Mouse (Mus musculus) MEL (cell line): ENCODE data around the gene Zmynd10. TPM values are rescaled to one million over a fixed set of nuclear protein-coding genes. Genes with fewer than 3 reads are reported as not detected.

Experiments used
- DNase-seq: peaks from one replicate; pipeline ENCODE4 v3.0.0; 2011; ENCODE audit warnings: low read depth, low spot score
- H3K27ac ChIP-seq: 2 replicates; pipeline ENCODE4 v1.5.1; 2012; ENCODE audit warnings: low read depth, mild to moderate bottlenecking, control low read depth, low read length, moderate library complexity; ENCODE audit not compliant: control insufficient read depth
- H3K27me3 ChIP-seq, 2 experiments: fragments of 150-350 bp in 1 of 2; sonication (generic) in 1 of 2; 2 replicates each; pipeline ENCODE4 v1.6.1; 2012; ENCODE audit warnings: low read length in 2 of 2, mild to moderate bottlenecking in 2 of 2, improper control_type of control experiment in 1 of 2, moderate library complexity in 1 of 2; ENCODE audit not compliant: insufficient read depth in 2 of 2, control insufficient read depth in 1 of 2
- H3K36me3 ChIP-seq, 2 experiments: 2 replicates each; pipeline ENCODE4 v1.6.1; 2012 to 2014; ENCODE audit warnings: low read length in 2 of 2, improper control_type of control experiment in 1 of 2, inconsistent platforms in 1 of 2, mild to moderate bottlenecking in 1 of 2; ENCODE audit not compliant: insufficient read depth in 2 of 2, control insufficient read depth in 1 of 2
- H3K4me1 ChIP-seq, 2 experiments: fragments of 150-350 bp in 1 of 2; sonication (generic) in 1 of 2; 2 replicates each; pipeline ENCODE4 v1.6.1; 2012; ENCODE audit warnings: low read length in 2 of 2, improper control_type of control experiment in 1 of 2, mild to moderate bottlenecking in 1 of 2; ENCODE audit not compliant: insufficient read depth in 2 of 2, control insufficient read depth in 1 of 2
- H3K4me3 ChIP-seq, 2 experiments: fragments of 150-350 bp in 1 of 2; sonication (generic) in 1 of 2; 2 replicates each; pipeline ENCODE4 v1.5.1; 2012; ENCODE audit warnings: low read depth in 2 of 2, low read length in 2 of 2, mild to moderate bottlenecking in 2 of 2, moderate library complexity in 2 of 2, control low read depth in 1 of 2, improper control_type of control experiment in 1 of 2; ENCODE audit not compliant: control insufficient read depth in 1 of 2, insufficient read depth in 1 of 2
- H3K79me2 ChIP-seq: 2 replicates; pipeline ENCODE4 v1.6.1; 2012; ENCODE audit warnings: mild to moderate bottlenecking, low read length, moderate library complexity; ENCODE audit not compliant: control insufficient read depth, poor library complexity, insufficient read depth
- H3K9ac ChIP-seq: 2 replicates; pipeline ENCODE4 v1.6.1; 2012; ENCODE audit warnings: low read depth, mild to moderate bottlenecking, control low read depth, low read length, moderate library complexity; ENCODE audit not compliant: control insufficient read depth, poor library complexity, severe bottlenecking
- H3K9me3 ChIP-seq: fragments of 150-350 bp; sonication (generic); replicated peaks from 2 replicates; pipeline ENCODE4 v1.6.1; 2012; ENCODE audit warnings: mild to moderate bottlenecking, low read length, improper control_type of control experiment, moderate library complexity; ENCODE audit not compliant: insufficient read depth
- BHLHE40 ChIP-seq: IDR thresholded peaks from 2 replicates; pipeline ENCODE4 v1.6.1; 2012; ENCODE audit warnings: low read depth, mild to moderate bottlenecking, inconsistent platforms, low read length, improper control_type of control experiment, borderline replicate concordance
- CHD1 ChIP-seq: IDR thresholded peaks from 2 replicates; pipeline ENCODE4 v1.6.1; 2012; ENCODE audit warnings: low read depth, mild to moderate bottlenecking, inconsistent platforms, low read length, improper control_type of control experiment
- CHD2 ChIP-seq: IDR thresholded peaks from 2 replicates; pipeline ENCODE4 v1.6.1; 2011; ENCODE audit warnings: low read length, improper control_type of control experiment
- CTCF ChIP-seq, 3 experiments: IDR thresholded peaks in 2 of 3; conservative IDR thresholded peaks in 1 of 3; 2 replicates each; pipeline ENCODE4 v1.5.1; 2011 to 2012; ENCODE audit warnings: low read length in 3 of 3, low read depth in 2 of 3, mild to moderate bottlenecking in 2 of 3, improper control_type of control experiment in 1 of 3, inconsistent platforms in 1 of 3, mixed read lengths in 1 of 3, moderate library complexity in 1 of 3; ENCODE audit not compliant: control insufficient read depth in 1 of 3, insufficient read depth in 1 of 3, poor library complexity in 1 of 3, severe bottlenecking in 1 of 3
- E2F4 ChIP-seq: IDR thresholded peaks from 2 replicates; pipeline ENCODE4 v1.6.1; 2011; ENCODE audit warnings: low read depth, low read length, improper control_type of control experiment, borderline replicate concordance
- EP300 ChIP-seq, 2 experiments: IDR thresholded peaks; 2 replicates each; pipeline ENCODE4 v1.6.1; 2011; ENCODE audit warnings: improper control_type of control experiment in 2 of 2, low read length in 2 of 2, low read depth in 1 of 2, mild to moderate bottlenecking in 1 of 2
- ETS1 ChIP-seq: IDR thresholded peaks from 2 replicates; pipeline ENCODE4 v1.6.1; 2012; ENCODE audit warnings: low read depth, mild to moderate bottlenecking, inconsistent platforms, low read length, improper control_type of control experiment, moderate library complexity
- GABPA ChIP-seq: IDR thresholded peaks from 2 replicates; pipeline ENCODE4 v1.6.1; 2012; ENCODE audit warnings: low read depth, mild to moderate bottlenecking, inconsistent platforms, low read length, improper control_type of control experiment, moderate library complexity
- GATA1 ChIP-seq: IDR thresholded peaks from 2 replicates; pipeline ENCODE4 v1.6.1; 2011; ENCODE audit warnings: low read depth, low read length, improper control_type of control experiment
- HCFC1 ChIP-seq: IDR thresholded peaks from 2 replicates; pipeline ENCODE4 v1.6.1; 2012; ENCODE audit warnings: low read depth, mild to moderate bottlenecking, inconsistent platforms, low read length, improper control_type of control experiment, moderate library complexity
- JUND ChIP-seq: IDR thresholded peaks from 2 replicates; pipeline ENCODE4 v1.6.1; 2011; ENCODE audit warnings: low read depth, mild to moderate bottlenecking, improper control_type of control experiment, low read length
- KAT2A ChIP-seq: conservative IDR thresholded peaks from 2 replicates; pipeline ENCODE4 v1.6.1; 2012; ENCODE audit warnings: low read depth, low read length, improper control_type of control experiment, inconsistent platforms
- MAX ChIP-seq: IDR thresholded peaks from 2 replicates; pipeline ENCODE4 v1.6.1; 2011; ENCODE audit warnings: low read length, improper control_type of control experiment
- MEF2A ChIP-seq: IDR thresholded peaks from 2 replicates; pipeline ENCODE4 v1.6.1; 2014; ENCODE audit warnings: low read depth, mild to moderate bottlenecking, inconsistent platforms, low read length, improper control_type of control experiment; ENCODE audit not compliant: poor library complexity, insufficient replicate concordance, severe bottlenecking; ENCODE audit errors: extremely low read depth
- MXI1 ChIP-seq: IDR thresholded peaks from 2 replicates; pipeline ENCODE4 v1.6.1; 2011; ENCODE audit warnings: mild to moderate bottlenecking, low read depth, low read length, improper control_type of control experiment
- MYC ChIP-seq: IDR thresholded peaks from 2 replicates; pipeline ENCODE4 v1.6.1; 2011; ENCODE audit warnings: low read depth, mild to moderate bottlenecking, low read length, improper control_type of control experiment, moderate library complexity
- NELFE ChIP-seq: IDR thresholded peaks from 2 replicates; pipeline ENCODE4 v1.6.1; 2011; ENCODE audit warnings: low read depth, low read length, improper control_type of control experiment
- NRF1 ChIP-seq: IDR thresholded peaks from 2 replicates; pipeline ENCODE4 v1.6.1; 2014; ENCODE audit warnings: low read depth, mild to moderate bottlenecking, inconsistent platforms, low read length, improper control_type of control experiment, moderate library complexity; ENCODE audit not compliant: poor library complexity, insufficient read depth, severe bottlenecking
- POLR2A ChIP-seq, 2 experiments: IDR thresholded peaks; 2 replicates each; pipeline ENCODE4 v1.6.1; 2011 to 2012; ENCODE audit warnings: low read length in 2 of 2, mild to moderate bottlenecking in 2 of 2, control low read depth in 1 of 2, improper control_type of control experiment in 1 of 2, low read depth in 1 of 2, moderate library complexity in 1 of 2; ENCODE audit not compliant: control insufficient read depth in 1 of 2, insufficient read depth in 1 of 2, poor library complexity in 1 of 2
- POLR2AphosphoS2 ChIP-seq: IDR thresholded peaks from 2 replicates; pipeline ENCODE4 v1.6.1; 2011; ENCODE audit warnings: low read length, improper control_type of control experiment
- POLR2AphosphoS5 ChIP-seq: IDR thresholded peaks from 2 replicates; pipeline ENCODE4 v1.6.1; 2012; ENCODE audit warnings: low read depth, borderline replicate concordance, mild to moderate bottlenecking, inconsistent platforms, low read length, moderate library complexity, mixed read lengths
- RAD21 ChIP-seq: IDR thresholded peaks from 2 replicates; pipeline ENCODE4 v1.6.1; 2011; ENCODE audit warnings: mild to moderate bottlenecking, low read depth, low read length, improper control_type of control experiment
- SIN3A ChIP-seq: IDR thresholded peaks from 2 replicates; pipeline ENCODE4 v1.6.1; 2012; ENCODE audit warnings: low read length, improper control_type of control experiment, inconsistent platforms
- SMC3 ChIP-seq: IDR thresholded peaks from 2 replicates; pipeline ENCODE4 v1.6.1; 2011; ENCODE audit warnings: low read depth, low read length, improper control_type of control experiment
- TAL1 ChIP-seq: IDR thresholded peaks from 2 replicates; pipeline ENCODE4 v1.6.1; 2012; ENCODE audit warnings: mild to moderate bottlenecking, inconsistent platforms, low read length, moderate library complexity, mixed read lengths
- TBP ChIP-seq: IDR thresholded peaks from 2 replicates; pipeline ENCODE4 v1.8.0; 2011; ENCODE audit warnings: low read depth, low read length, improper control_type of control experiment
- TCF12 ChIP-seq: IDR thresholded peaks from 2 replicates; pipeline ENCODE4 v1.6.1; 2014; ENCODE audit warnings: low read depth, mild to moderate bottlenecking, inconsistent platforms, low read length, improper control_type of control experiment, moderate library complexity
- UBTF ChIP-seq: IDR thresholded peaks from 2 replicates; pipeline ENCODE4 v1.6.1; 2012; ENCODE audit warnings: low read depth, mild to moderate bottlenecking, inconsistent platforms, low read length, improper control_type of control experiment, moderate library complexity, borderline replicate concordance; ENCODE audit not compliant: insufficient read depth
- USF1 ChIP-seq: IDR thresholded peaks from 2 replicates; pipeline ENCODE4 v1.6.1; 2014; ENCODE audit warnings: low read depth, mild to moderate bottlenecking, inconsistent platforms, low read length, improper control_type of control experiment, moderate library complexity
- USF2 ChIP-seq, 2 experiments: IDR thresholded peaks; 2 replicates each; pipeline ENCODE4 v1.6.1; 2011 to 2012; ENCODE audit warnings: improper control_type of control experiment in 2 of 2, low read length in 2 of 2, borderline replicate concordance in 1 of 2, inconsistent platforms in 1 of 2, low read depth in 1 of 2, mild to moderate bottlenecking in 1 of 2; ENCODE audit not compliant: insufficient read depth in 1 of 2
- ZC3H11A ChIP-seq: IDR thresholded peaks from 2 replicates; pipeline ENCODE4 v1.6.1; 2012; ENCODE audit warnings: low read depth, mild to moderate bottlenecking, inconsistent platforms, low read length, improper control_type of control experiment
- ZKSCAN1 ChIP-seq: IDR thresholded peaks from 2 replicates; pipeline ENCODE4 v1.6.1; 2012; ENCODE audit warnings: low read depth, mild to moderate bottlenecking, inconsistent platforms, low read length, improper control_type of control experiment, moderate library complexity
- ZMIZ1 ChIP-seq: IDR thresholded peaks from 2 replicates; pipeline ENCODE4 v1.6.1; 2012; ENCODE audit warnings: low read depth, mild to moderate bottlenecking, inconsistent platforms, low read length, improper control_type of control experiment, moderate library complexity
- ZNF384 ChIP-seq: IDR thresholded peaks from 2 replicates; pipeline ENCODE4 v1.6.1; 2012; ENCODE audit warnings: low read depth, mild to moderate bottlenecking, inconsistent platforms, low read length, improper control_type of control experiment
- polyA plus RNA-seq, 2 experiments: library from polyadenylated mRNA; stranded (reverse) in 1 of 2; unstranded in 1 of 2; fragments of >175 nt in 1 of 2; fragments of >200 nt in 1 of 2; gene quantifications; 2 replicates each; pipeline versions ENCODE4 v1.2.1 to v1.2.4; 2012; ENCODE audit warnings: low replicate concordance in 2 of 2, low read depth in 1 of 2; ENCODE audit not compliant: insufficient read length in 2 of 2, insufficient read depth in 1 of 2, missing spikeins in 1 of 2
- total RNA-seq: library from RNA; depleted of rRNA; stranded (reverse); fragments of 300-350 nt; gene quantifications from 2 replicates; pipeline ENCODE4 v1.2.3, GENCODE M21; 2012

The Zmynd10 gene
- total and polyA plus RNA-seq, 3 experiments = 0.31 to 0.85 TPM; not detected in 1

DNA sequence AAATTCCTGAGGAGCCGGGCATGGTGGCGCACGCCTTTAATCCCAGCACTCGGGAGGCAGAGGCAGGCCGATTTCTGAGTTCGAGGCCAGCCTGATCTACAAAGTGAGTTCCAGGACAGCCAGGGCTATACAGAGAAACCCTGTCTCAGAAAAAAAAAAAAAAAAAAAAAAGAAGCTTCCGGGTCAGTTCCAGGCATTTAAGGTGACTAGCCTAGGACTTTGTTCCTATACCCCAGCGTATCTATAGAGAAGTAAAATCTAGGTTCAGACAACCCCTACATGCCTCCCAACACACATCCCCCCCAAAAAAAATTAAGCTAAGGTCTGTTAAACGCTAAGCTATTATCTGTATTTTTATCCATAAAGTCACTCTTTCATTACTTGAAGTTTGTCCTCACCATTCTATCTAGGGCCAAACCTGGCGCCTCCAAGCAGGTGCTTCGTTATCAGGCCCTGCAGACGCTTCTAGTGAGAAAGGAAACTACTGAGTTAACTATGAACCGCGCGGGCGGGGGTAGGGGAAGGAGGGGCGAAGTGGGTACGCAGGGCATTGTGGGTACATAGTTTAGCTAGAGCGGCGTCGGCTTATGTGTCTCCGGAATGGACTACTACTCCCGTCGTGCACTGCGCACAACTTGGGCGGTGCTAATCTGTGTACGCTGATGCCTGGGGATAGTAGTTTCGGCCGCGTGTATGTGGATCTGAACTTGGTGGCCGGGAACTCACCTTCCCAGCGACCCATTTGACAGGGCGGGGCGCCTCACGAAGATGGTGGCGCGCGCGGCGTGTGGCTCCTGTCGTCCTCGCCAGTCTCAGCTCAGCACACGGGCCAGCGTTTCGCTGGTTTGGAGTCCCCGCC, 40.1 kb downstream of the Zmynd10 start, which contains the start of gene Ifrd2:
Gene Ifrd2, plus strand, starts transcription at position 669 of the 859 bp plus-strand sequence.
- DNase-seq = peak; percentile 99
- Histone ChIP-seq H3K9me3 (no peaks in the 10 kb centered on the region), H3K9ac (peak within 1 kb of the TSS; percentile 99), H3K36me3 (peaks cover 4 to 29% of the 10 kb centered on the region in 2 experiments; a peak in 3 of 4 replicates), H3K27ac (peak within 1 kb of the TSS; percentile 99), H3K79me2 (peaks cover 47% of the 10 kb centered on the region), H3K27me3 (no peaks in the 10 kb centered on the region), H3K4me3 (peak within 1 kb of the TSS; percentile 55 to 86), H3K4me1 (peaks cover 16 to 31% of the 10 kb centered on the region in 2 experiments; a peak in 3 of 4 replicates)
- TF ChIP-seq KAT2A = peak; percentile 99
- peak; percentile 98 for TF ChIP-seq TAL1
- TF ChIP-seq E2F4 = no peak
- TF ChIP-seq ZKSCAN1 = no peak
- TF ChIP-seq NELFE = peak; percentile 83
- TF ChIP-seq POLR2AphosphoS2 = peak; percentile 94; the same call in 1 of the 2 replicates
- no peak for TF ChIP-seq CHD1
- TF ChIP-seq RAD21 = no peak
- TF ChIP-seq CHD2 = peak; percentile 59
- TF ChIP-seq ZNF384 = peak; percentile 89
- peak; percentile 93 for TF ChIP-seq SIN3A
- TF ChIP-seq MYC = no peak
- peak; percentile 70 for TF ChIP-seq BHLHE40
- TF ChIP-seq JUND = no peak
- TF ChIP-seq USF1 = no peak
- TF ChIP-seq MEF2A = peak; percentile 31; the same call in 1 of the 2 replicates
- TF ChIP-seq ZC3H11A = no peak
- peak; percentile 86 to 95 for TF ChIP-seq EP300 (IDR thresholded peaks at IDR 0.05; ENCODE audit: low read depth in 1 of 2, low read length in 2 of 2)
- TF ChIP-seq UBTF = no peak
- TF ChIP-seq GABPA = no peak; the same call in 1 of the 2 replicates
- peak; percentile 97 for TF ChIP-seq HCFC1
- peak; percentile 58; the same call in 1 of the 2 replicates for TF ChIP-seq NRF1
- TF ChIP-seq GATA1 = peak; percentile 95
- TF ChIP-seq SMC3 = no peak
- peak; percentile 98 for TF ChIP-seq TCF12
- no peak for TF ChIP-seq USF2 (IDR thresholded peaks at IDR 0.05; ENCODE audit: borderline replicate concordance in 1 of 2, insufficient read depth in 1 of 2, low read depth in 1 of 2, low read length in 2 of 2)
- TF ChIP-seq MAX = no peak
- no peak; the same call in 1 of the 2 replicates for TF ChIP-seq MXI1
- no peak; the same call in 1 of the 2 replicates for TF ChIP-seq ZMIZ1
- peak; percentile 83; the same call in 1 of the 2 replicates for TF ChIP-seq POLR2AphosphoS5
- peak; percentile 90 for TF ChIP-seq TBP
- 0 out of 6 replicates have a peak, but pooled peaks of 1 of the 3 experiments have one; percentile 12 for TF ChIP-seq CTCF (IDR thresholded peaks at IDR 0.05 in 2 of 3, conservative IDR thresholded peaks at IDR 0.05 in 1 of 3; ENCODE audit: control insufficient read depth in 1 of 3, insufficient read depth in 1 of 3, low read depth in 2 of 3, low read length in 3 of 3, poor library complexity in 1 of 3, severe bottlenecking in 1 of 3)
- peak in 1 of 2 experiments; percentile 91; a peak in 2 of 4 replicates for TF ChIP-seq POLR2A (IDR thresholded peaks at IDR 0.05; ENCODE audit: control insufficient read depth in 1 of 2, insufficient read depth in 1 of 2, low read depth in 1 of 2, low read length in 2 of 2, poor library complexity in 1 of 2)
- TF ChIP-seq ETS1 = peak; percentile 95
